Mouse (Mus musculus): ENCODE measurements around the gene Kcnh5. TPM values are rescaled to one million over a fixed set of nuclear protein-coding genes. Genes with fewer than 3 reads are reported as not detected.

The Kcnh5 gene
- polyA plus RNA-seq, 1 experiment from 2014 or later: 0.04 TPM

DNA sequence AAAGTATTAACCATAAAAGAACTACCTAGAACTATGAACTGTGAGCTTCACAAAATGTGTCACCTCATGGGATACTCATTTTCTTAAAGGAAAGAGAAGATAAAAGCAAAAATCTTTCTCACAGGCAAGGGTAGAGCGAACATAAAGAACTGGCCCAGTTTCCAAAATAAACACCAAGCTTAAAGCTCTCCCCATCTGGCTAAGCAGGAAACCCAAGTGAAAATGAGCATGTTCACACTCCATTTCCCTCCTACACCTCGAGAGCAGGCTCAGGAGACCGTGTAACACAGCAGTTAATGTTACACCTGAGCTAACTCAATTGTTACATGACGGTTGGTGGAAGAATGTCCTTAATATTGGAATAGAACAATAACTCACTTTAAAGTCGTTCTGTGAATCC lies 100.0 kb downstream of the Kcnh5 start:
- Histone ChIP-seq H3K36me3 (no peaks in the 10 kb centered on the region), H3K4me2 (replicated peaks) (no peak overlapping the region), H3K4me1 (replicated peaks) (no peaks in the 10 kb centered on the region), H3K27ac (no peak overlapping the region), H3K4me3 (replicated peaks) (no peak overlapping the region), H3K9me3 (no peaks in the 10 kb centered on the region), H3K9ac (no peak overlapping the region), H3K27me3 (replicated peaks) (no peaks in the 10 kb centered on the region)
- WGBS: 76% methylated on average over 5 of the region's 5 CpGs
- ATAC-seq: no peak

DNA sequence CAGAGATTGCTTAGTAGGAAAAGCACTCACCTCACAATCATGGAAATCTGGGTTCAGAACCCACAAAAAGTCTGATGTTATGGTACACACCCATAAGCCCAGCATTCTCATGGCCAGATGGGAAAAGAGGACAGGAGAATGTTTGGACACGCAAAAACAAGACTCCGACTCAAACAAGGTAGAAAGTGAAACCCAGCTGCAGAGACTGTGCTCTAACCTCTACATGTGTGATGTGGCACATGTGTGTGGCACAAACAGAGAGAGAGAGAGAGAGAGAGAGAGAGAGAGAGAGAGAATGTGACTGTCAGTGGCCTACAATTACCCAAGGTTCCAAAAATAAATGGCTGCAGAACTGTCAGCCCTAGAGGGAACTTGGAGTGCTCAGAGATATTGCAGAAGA lies 106.1 kb downstream of the Kcnh5 start:
- no peak overlapping the region for H3K4me3 ChIP-seq (replicated peaks)
- no peaks in the 10 kb centered on the region for H3K9me3 ChIP-seq
- H3K4me1 ChIP-seq (replicated peaks): no peaks in the 10 kb centered on the region
- no peak overlapping the region for H3K9ac ChIP-seq
- no peak for ATAC-seq
- H3K27me3 ChIP-seq (replicated peaks): no peaks in the 10 kb centered on the region
- no peaks in the 10 kb centered on the region for H3K36me3 ChIP-seq
- H3K27ac ChIP-seq: no peak overlapping the region
- 93% methylated on average over 2 of the region's 2 CpGs for WGBS
- H3K4me2 ChIP-seq (replicated peaks): no peak overlapping the region

DNA sequence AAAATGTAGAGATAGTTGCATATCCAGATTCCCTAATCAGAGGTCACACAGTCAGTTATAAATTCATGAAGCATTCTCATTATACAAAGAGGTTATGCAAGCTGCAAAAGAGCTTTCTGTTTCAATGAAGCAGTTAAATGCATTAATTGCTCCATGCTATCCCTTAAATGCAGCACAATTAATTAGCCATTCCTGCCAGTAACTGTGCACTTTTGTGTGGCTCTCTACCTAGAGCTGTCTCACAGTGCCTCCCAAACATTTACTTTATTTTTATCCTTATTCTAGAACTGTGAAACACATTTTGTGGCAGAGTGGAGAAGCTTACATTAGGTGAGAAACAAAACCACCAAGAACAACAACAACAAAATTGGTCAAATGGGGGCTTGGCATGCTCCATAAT lies 114.6 kb downstream of the Kcnh5 start:
- H3K27me3 ChIP-seq (replicated peaks): no peaks in the 10 kb centered on the region
- H3K9me3 ChIP-seq: no peaks in the 10 kb centered on the region
- no peak overlapping the region for H3K4me3 ChIP-seq (replicated peaks)
- no peak overlapping the region for H3K4me2 ChIP-seq (replicated peaks)
- no peak for ATAC-seq
- no peak overlapping the region for H3K27ac ChIP-seq
- no peaks in the 10 kb centered on the region for H3K36me3 ChIP-seq
- H3K9ac ChIP-seq: no peak overlapping the region
- no peaks in the 10 kb centered on the region for H3K4me1 ChIP-seq (replicated peaks)

DNA sequence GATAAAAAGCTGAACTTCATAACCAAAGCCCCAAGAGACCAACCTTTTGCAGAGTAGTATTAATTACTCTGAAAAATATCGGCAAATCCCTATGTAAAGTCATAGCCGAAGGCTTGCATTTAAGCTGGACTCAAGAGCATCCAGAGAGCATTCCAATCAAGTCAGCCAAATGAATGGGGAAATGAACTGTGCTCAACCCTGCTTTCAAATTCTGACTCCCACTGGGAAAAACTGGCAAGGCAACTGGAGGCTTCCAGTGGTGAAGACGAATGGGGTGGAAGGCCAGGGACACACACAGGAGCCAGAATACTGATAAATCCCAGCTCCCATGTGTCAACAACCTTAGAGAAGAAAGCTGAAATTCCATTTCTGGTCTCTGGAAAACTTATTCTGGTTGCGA lies 115.4 kb downstream of the Kcnh5 start:
- no peaks in the 10 kb centered on the region for H3K27me3 ChIP-seq (replicated peaks)
- H3K4me3 ChIP-seq (replicated peaks): no peak overlapping the region
- no peak for ATAC-seq
- no peaks in the 10 kb centered on the region for H3K9me3 ChIP-seq
- H3K4me2 ChIP-seq (replicated peaks): no peak overlapping the region
- WGBS: 71% methylated on average over 4 of the region's 4 CpGs
- H3K36me3 ChIP-seq: no peaks in the 10 kb centered on the region
- no peaks in the 10 kb centered on the region for H3K4me1 ChIP-seq (replicated peaks)
- no peak overlapping the region for H3K9ac ChIP-seq
- H3K27ac ChIP-seq: no peak overlapping the region

DNA sequence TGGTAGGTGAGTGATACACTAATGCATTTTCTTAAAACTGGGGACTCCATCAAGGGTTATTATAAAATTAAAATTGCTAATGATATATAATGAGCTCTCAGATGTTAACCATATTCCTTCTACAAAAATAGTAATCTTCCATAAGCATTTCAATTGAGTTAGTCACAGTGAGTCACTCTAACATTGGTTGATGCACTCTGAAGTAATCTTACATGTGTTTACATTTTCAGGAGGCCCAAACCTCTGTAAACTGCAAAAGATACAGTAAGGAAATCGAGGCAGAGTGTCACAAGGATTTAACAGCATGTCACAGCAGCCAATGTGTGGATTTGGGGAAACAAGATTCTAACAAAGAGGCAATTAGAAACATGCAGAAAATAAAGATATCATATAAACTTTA lies 123.4 kb downstream of the Kcnh5 start:
- Histone ChIP-seq H3K4me2 (replicated peaks) (no peak overlapping the region), H3K27me3 (replicated peaks) (no peaks in the 10 kb centered on the region), H3K4me3 (replicated peaks) (no peak overlapping the region), H3K27ac (no peak overlapping the region), H3K9ac (no peak overlapping the region), H3K36me3 (no peaks in the 10 kb centered on the region), H3K9me3 (no peaks in the 10 kb centered on the region), H3K4me1 (replicated peaks) (no peaks in the 10 kb centered on the region)
- no peak for ATAC-seq
- WGBS: 51% methylated on average over 1 of the region's 1 CpGs

DNA sequence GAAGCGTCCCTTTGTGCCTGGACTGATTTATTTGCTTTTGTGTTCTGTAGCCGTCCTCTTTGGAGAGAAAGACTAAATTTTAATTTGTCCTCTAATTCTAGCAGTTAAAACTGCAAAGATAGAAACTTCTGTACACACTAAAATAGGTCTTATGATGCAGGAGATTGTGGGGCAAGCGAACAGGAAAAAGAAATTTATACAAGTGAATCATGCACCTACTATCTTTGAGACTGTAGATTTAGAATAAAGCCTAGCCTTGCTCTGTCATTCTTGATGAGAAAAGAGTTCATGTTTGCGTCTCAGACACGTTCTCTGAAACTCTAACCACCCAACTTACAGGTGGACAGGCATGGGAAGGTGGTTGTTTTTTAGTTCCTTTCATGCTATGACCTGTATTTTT lies 140.4 kb downstream of the Kcnh5 start:
- no peaks in the 10 kb centered on the region for H3K36me3 ChIP-seq
- no peak for ATAC-seq
- no peak overlapping the region for H3K4me3 ChIP-seq (replicated peaks)
- WGBS: 81% methylated on average over 5 of the region's 5 CpGs
- H3K9me3 ChIP-seq: no peaks in the 10 kb centered on the region
- no peaks in the 10 kb centered on the region for H3K4me1 ChIP-seq (replicated peaks)
- H3K9ac ChIP-seq: no peak overlapping the region
- H3K27ac ChIP-seq: no peak overlapping the region
- H3K4me2 ChIP-seq (replicated peaks): no peak overlapping the region
- H3K27me3 ChIP-seq (replicated peaks): no peaks in the 10 kb centered on the region

DNA sequence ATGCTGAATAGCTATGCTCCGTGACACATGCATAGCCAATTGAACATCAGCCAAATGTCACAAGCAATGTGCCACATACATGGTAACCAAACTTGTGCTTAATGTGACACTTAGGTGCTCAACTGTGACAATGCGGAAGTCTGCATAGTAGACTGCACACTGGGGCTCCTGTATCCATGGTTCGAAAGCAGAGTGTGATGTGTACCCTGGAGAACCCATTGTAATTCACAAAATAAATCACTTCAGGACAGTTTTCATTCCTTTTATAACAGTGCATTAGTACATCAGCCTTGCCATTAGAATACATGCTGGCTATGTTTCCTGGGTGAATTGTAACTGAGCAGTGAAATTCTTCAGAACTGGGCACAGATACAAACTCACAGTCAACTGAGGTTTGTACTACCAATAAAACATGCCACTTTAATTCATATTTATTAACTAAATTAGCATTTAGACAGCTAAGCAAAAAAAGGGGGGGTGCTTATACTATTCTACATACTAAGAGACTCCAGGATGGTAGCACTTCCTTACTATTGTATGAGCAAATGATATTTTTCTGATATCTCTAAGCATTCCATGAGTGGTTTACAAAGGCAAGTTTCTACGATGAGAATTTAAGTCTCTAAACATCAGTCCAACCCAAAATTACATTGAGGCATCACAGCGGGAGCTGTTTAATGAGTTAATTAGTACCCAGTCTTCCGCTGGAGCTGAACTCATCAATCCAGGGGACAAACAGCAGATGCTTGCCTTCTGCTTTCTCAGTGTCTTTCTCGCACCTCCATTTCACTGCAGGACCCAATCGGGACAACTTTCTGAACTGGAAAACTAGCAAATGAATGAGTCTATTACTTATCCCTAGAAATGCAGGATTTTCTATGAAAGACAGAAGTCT lies 144.9 kb downstream of the Kcnh5 start:
- no peak overlapping the region for H3K9ac ChIP-seq
- H3K27me3 ChIP-seq (replicated peaks): no peaks in the 10 kb centered on the region
- no peak overlapping the region for H3K27ac ChIP-seq
- H3K4me3 ChIP-seq (replicated peaks): no peak overlapping the region
- H3K4me2 ChIP-seq (replicated peaks): no peak overlapping the region
- no peaks in the 10 kb centered on the region for H3K4me1 ChIP-seq (replicated peaks)
- WGBS: 81% methylated on average over 8 of the region's 8 CpGs
- no peaks in the 10 kb centered on the region for H3K36me3 ChIP-seq
- H3K9me3 ChIP-seq: no peaks in the 10 kb centered on the region
- no peak for ATAC-seq

DNA sequence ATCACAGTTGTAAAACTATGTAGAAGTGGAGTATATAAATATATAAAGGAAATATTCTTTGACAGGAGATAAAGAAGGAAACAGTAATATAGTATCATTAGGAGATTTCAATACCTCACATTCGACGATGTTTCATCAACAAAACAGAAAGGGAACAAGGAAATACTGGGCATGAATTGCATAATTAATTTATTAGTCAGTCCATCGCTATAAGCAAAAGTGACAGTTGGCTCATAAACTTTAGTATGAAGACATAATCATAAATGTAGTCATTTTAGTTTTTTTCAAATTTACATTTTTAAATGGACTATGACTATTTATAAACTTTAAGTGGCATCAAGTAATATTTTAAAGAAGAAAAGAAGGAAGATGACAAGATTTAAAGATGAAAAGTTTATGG lies 205.9 kb downstream of the Kcnh5 start:
- Histone ChIP-seq H3K27ac (no peak overlapping the region), H3K4me3 (replicated peaks) (no peak overlapping the region), H3K4me2 (replicated peaks) (no peak overlapping the region), H3K9ac (no peak overlapping the region), H3K36me3 (no peaks in the 10 kb centered on the region), H3K4me1 (replicated peaks) (no peaks in the 10 kb centered on the region), H3K27me3 (replicated peaks) (no peaks in the 10 kb centered on the region), H3K9me3 (no peaks in the 10 kb centered on the region)
- WGBS: 91% methylated on average over 3 of the region's 3 CpGs
- no peak for ATAC-seq

DNA sequence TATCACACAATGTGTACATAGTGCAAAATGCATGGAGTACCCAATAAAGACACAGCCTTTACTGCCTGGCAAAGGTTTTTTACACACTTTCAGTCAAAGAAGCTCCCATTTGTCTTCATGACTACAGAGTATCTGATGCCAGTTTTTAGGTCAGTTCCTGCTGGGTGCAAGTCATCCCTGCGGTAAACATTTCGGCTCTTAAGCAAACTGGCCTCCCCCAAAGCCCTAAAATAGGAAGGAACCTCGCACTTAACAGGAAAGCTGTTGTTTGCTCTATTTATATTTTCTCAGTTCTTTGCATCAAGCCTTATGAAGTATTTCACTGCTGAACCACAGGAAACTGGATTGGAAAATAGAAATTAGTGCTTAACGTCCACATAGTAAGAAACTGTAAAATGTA lies 207.7 kb downstream of the Kcnh5 start:
- Histone ChIP-seq H3K4me2 (replicated peaks) (no peak overlapping the region), H3K27ac (no peak overlapping the region), H3K9ac (no peak overlapping the region), H3K9me3 (no peaks in the 10 kb centered on the region), H3K36me3 (no peaks in the 10 kb centered on the region), H3K4me1 (replicated peaks) (no peaks in the 10 kb centered on the region), H3K4me3 (replicated peaks) (no peak overlapping the region), H3K27me3 (replicated peaks) (no peaks in the 10 kb centered on the region)
- 60% methylated on average over 4 of the region's 4 CpGs for WGBS
- ATAC-seq: no peak

DNA sequence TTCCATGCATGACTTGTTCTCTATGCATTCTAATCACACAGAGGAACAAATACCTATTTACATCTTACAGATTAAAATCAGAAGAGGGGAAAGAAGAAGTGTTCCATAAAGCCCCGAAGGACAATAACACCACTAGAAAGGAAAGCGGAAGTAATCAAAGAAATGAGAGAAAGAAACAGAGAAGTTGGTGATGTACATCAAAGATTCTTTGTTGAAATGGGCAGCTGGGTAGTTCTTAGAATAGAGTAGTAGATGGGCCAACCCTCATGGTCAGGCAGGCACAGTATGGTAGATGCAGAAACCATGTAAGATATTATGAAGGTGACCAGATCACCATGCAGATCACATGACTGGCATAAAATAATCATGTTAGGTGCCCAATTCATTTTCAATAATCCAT lies 210.9 kb downstream of the Kcnh5 start:
- no peak overlapping the region for H3K27ac ChIP-seq
- H3K27me3 ChIP-seq (replicated peaks): no peaks in the 10 kb centered on the region
- ATAC-seq: no peak
- no peak overlapping the region for H3K4me3 ChIP-seq (replicated peaks)
- no peaks in the 10 kb centered on the region for H3K9me3 ChIP-seq
- no peak overlapping the region for H3K4me2 ChIP-seq (replicated peaks)
- WGBS: 95% methylated on average over 2 of the region's 2 CpGs
- H3K36me3 ChIP-seq: no peaks in the 10 kb centered on the region
- H3K9ac ChIP-seq: no peak overlapping the region
- H3K4me1 ChIP-seq (replicated peaks): no peaks in the 10 kb centered on the region

DNA sequence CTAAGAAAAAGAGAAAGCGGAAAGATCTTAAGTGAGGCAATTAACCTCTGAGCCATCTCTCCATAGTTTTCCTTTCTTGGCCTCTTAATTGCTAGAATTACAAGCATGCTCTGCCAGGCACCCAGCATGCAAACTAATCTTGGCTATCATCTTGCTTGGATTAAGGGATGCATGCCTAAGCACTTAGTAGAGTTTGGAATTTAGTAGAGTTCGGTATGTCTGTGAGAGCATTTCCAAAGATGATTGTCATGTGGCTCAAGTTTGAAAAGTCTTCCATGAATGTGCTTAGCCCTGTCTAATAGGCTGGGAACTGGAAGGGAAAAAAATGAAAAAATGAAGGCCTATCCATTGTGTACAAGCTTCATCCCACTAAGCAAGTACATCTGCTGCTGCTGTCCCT lies 224.5 kb downstream of the Kcnh5 start:
- WGBS: 70% methylated on average over 2 of the region's 2 CpGs
- Histone ChIP-seq H3K9ac (no peak overlapping the region), H3K27me3 (replicated peaks) (no peaks in the 10 kb centered on the region), H3K27ac (no peak overlapping the region), H3K4me1 (replicated peaks) (no peaks in the 10 kb centered on the region), H3K9me3 (no peaks in the 10 kb centered on the region), H3K4me2 (replicated peaks) (no peak overlapping the region), H3K4me3 (replicated peaks) (no peak overlapping the region), H3K36me3 (no peaks in the 10 kb centered on the region)
- no peak for ATAC-seq

DNA sequence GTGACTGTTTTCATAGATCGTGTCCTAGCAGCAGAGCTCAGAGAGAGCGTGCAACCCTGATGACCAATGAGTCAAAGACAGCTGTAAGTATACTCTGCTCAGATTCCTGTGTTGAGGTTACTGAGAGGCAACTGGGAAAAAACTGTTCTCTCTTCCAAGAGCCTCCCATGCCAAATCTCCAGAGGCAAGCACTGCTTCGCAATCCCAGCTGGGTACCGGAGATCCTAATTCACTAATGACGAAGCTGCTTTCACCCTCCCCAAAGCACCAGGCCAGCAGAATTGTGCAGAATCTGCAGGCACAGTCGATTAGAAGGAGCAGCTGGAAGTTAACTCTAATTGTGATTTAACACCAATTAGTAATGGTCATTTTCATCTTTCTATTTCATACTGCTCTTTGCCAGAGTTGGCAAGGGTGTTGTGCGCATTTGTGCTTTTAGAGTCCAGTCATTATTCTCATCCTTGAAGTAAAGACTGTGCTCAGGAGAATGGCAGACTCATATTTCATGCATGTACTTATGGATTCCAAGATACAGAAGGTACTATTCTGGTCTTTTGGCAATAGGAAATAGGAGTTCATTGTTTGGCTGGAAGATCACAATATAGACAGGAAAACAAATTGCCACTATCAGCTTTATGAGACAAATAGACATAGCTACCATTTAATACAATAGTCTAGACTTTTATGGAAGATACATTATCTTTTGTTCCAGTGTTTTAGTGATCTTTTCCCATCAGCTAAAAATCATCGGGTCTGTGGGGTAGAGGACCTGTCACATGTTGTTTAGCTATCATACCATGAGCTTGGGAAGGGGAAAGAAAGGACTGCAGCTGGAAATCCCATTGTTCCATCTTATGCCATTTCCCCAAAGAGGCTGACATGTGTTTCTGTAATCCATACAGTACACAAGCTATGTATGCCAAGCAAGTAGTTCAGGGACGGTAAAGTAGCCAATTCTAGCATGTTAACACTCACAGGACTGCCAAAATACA lies 225.7 kb downstream of the Kcnh5 start:
- H3K9me3 ChIP-seq: no peaks in the 10 kb centered on the region
- H3K36me3 ChIP-seq: no peaks in the 10 kb centered on the region
- H3K4me2 ChIP-seq (replicated peaks): no peak overlapping the region
- no peak for ATAC-seq
- H3K4me1 ChIP-seq (replicated peaks): no peaks in the 10 kb centered on the region
- 66% methylated on average over 9 of the region's 9 CpGs for WGBS
- no peak overlapping the region for H3K27ac ChIP-seq
- H3K27me3 ChIP-seq (replicated peaks): no peaks in the 10 kb centered on the region
- H3K9ac ChIP-seq: no peak overlapping the region
- no peak overlapping the region for H3K4me3 ChIP-seq (replicated peaks)
